Mouse (Mus musculus) intestine, embryonic 16.5 days (tissue): ENCODE data around the gene Pdhx. TPM values are rescaled to one million over a fixed set of nuclear protein-coding genes. Genes with fewer than 3 reads are reported as not detected.

Experiments
- ATAC-seq: fragments of 200-750 bp; cut with Nextera tagmentation; 2 replicates; pipeline ENCODE4 v1.8.0; 2017; ENCODE audit warnings: moderate TSS enrichment, moderate library complexity
- H3K27ac ChIP-seq: fragments of 300-500 bp; sonication (generic); 2 replicates; pipeline ENCODE4 v1.5.1; 2014; ENCODE audit warnings: mild to moderate bottlenecking, low read length
- H3K27me3 ChIP-seq: fragments of 300-500 bp; sonication (generic); replicated peaks from 2 replicates; pipeline ENCODE4 v1.6.1; 2014; ENCODE audit warnings: low read length, control low read depth, mixed read lengths; ENCODE audit not compliant: control insufficient read depth, insufficient read depth
- H3K36me3 ChIP-seq: fragments of 300-500 bp; sonication (generic); 2 replicates; pipeline ENCODE4 v1.6.1; 2014; ENCODE audit warnings: low read length, control low read depth; ENCODE audit not compliant: control insufficient read depth, insufficient read depth
- H3K4me1 ChIP-seq: fragments of 300-500 bp; sonication (generic); 2 replicates; pipeline ENCODE4 v1.6.1; 2014; ENCODE audit warnings: low read length, control low read depth, mixed read lengths; ENCODE audit not compliant: control insufficient read depth, insufficient read depth
- H3K4me2 ChIP-seq: fragments of 300-500 bp; sonication (generic); 2 replicates; pipeline ENCODE4 v1.6.1; 2014; ENCODE audit warnings: low read depth, low read length, control low read depth
- H3K4me3 ChIP-seq: fragments of 300-500 bp; sonication (generic); 2 replicates; pipeline ENCODE4 v1.5.1; 2014; ENCODE audit warnings: mild to moderate bottlenecking, low read length
- H3K9ac ChIP-seq: fragments of 300-500 bp; sonication (generic); 2 replicates; pipeline ENCODE4 v1.6.1; 2014; ENCODE audit warnings: low read depth, low read length
- H3K9me3 ChIP-seq: fragments of 300-500 bp; sonication (generic); 2 replicates; pipeline ENCODE4 v1.6.1; 2016; ENCODE audit warnings: low read length, control low read depth; ENCODE audit not compliant: control insufficient read depth
- WGBS: fragments of 180-500 bp; shearing (Covaris S2); extraction: QIAGEN DNeasy Blood & Tissue Kit; methylation state at CpG from one replicate; pipeline ENCODE4 v1.1.7; 2014; 5-methylcytosine and 5-hydroxymethylcytosine counted together
- polyA plus RNA-seq: library from polyadenylated mRNA; unstranded; fragments of >200 nt; fragmentation: Nextera tagmentation; extraction: Ambion mirVana; gene quantifications from 2 replicates; pipeline ENCODE4 v1.2.1, GENCODE M21; 2015

Pdhx gene
- polyA plus RNA-seq, 1 experiment from 2014 or later, result 37.7 TPM

GRCm38 (mm10) chr2:102998356-102998755 lies 75.0 kb downstream of the Pdhx start:
- no peaks in the 10 kb centered on the region for H3K36me3 ChIP-seq
- no peaks in the 10 kb centered on the region for H3K9me3 ChIP-seq
- no peak overlapping the region for H3K4me2 ChIP-seq
- H3K27me3 ChIP-seq, result no peaks in the 10 kb centered on the region
- 24% methylated on average over 5 of the region's 5 CpGs for WGBS
- no peaks in the 10 kb centered on the region for H3K4me1 ChIP-seq
- ATAC-seq, result no peak
- H3K27ac ChIP-seq, result no peak overlapping the region
- no peak overlapping the region for H3K9ac ChIP-seq
- H3K4me3 ChIP-seq, result no peak overlapping the region

GRCm38 (mm10) chr2:102997874-102998273 lies 75.4 kb downstream of the Pdhx start:
- Histone ChIP-seq H3K27ac (no peak overlapping the region), H3K27me3 (no peaks in the 10 kb centered on the region), H3K9ac (no peak overlapping the region), H3K4me1 (no peaks in the 10 kb centered on the region), H3K4me2 (no peak overlapping the region), H3K9me3 (no peaks in the 10 kb centered on the region), H3K4me3 (no peak overlapping the region), H3K36me3 (no peaks in the 10 kb centered on the region)
- WGBS, result 52% methylated on average over 1 of the region's 1 CpGs
- ATAC-seq, result no peak

- H3K27me3 ChIP-seq, result no peaks in the 10 kb centered on the region
- no peak overlapping the region for H3K27ac ChIP-seq
- no peaks in the 10 kb centered on the region for H3K9me3 ChIP-seq
- 85% methylated on average over 3 of the region's 3 CpGs for WGBS
- no peaks in the 10 kb centered on the region for H3K36me3 ChIP-seq
- H3K4me2 ChIP-seq, result no peak overlapping the region
- H3K4me3 ChIP-seq, result no peak overlapping the region
- H3K4me1 ChIP-seq, result 0 out of 2 replicates have a peak, but pooled peaks cover 2% of the 10 kb centered on the region
- ATAC-seq, result no peak
- no peak overlapping the region for H3K9ac ChIP-seq
Measured at GRCm38 (mm10) chr2:102993841-102994607, 79.3 kb downstream of the Pdhx start.

GRCm38 (mm10) chr2:102992405-102992804 lies 80.9 kb downstream of the Pdhx start:
- no peaks in the 10 kb centered on the region for H3K27me3 ChIP-seq
- ATAC-seq, result no peak
- no peak overlapping the region for H3K9ac ChIP-seq
- 0 out of 2 replicates have a peak, but pooled peaks cover 2% of the 10 kb centered on the region for H3K4me1 ChIP-seq
- WGBS, result 84% methylated on average over 6 of the region's 6 CpGs
- no peak overlapping the region for H3K4me2 ChIP-seq
- H3K9me3 ChIP-seq, result no peaks in the 10 kb centered on the region
- no peak overlapping the region for H3K27ac ChIP-seq
- H3K36me3 ChIP-seq, result no peaks in the 10 kb centered on the region
- no peak overlapping the region for H3K4me3 ChIP-seq

GRCm38 (mm10) chr2:102990301-102990702 lies 83.0 kb downstream of the Pdhx start:
- no peak overlapping the region for H3K4me3 ChIP-seq
- ATAC-seq, result no peak
- H3K27ac ChIP-seq, result no peak overlapping the region
- no peaks in the 10 kb centered on the region for H3K36me3 ChIP-seq
- no peaks in the 10 kb centered on the region for H3K27me3 ChIP-seq
- WGBS, result 45% methylated on average over 2 of the region's 2 CpGs
- H3K9ac ChIP-seq, result no peak overlapping the region
- no peaks in the 10 kb centered on the region for H3K9me3 ChIP-seq
- H3K4me2 ChIP-seq, result no peak overlapping the region
- 0 out of 2 replicates have a peak, but pooled peaks cover 2% of the 10 kb centered on the region for H3K4me1 ChIP-seq

GRCm38 (mm10) chr2:102989446-102989845 lies 83.9 kb downstream of the Pdhx start:
- H3K4me1 ChIP-seq, result 0 out of 2 replicates have a peak, but pooled peaks cover 2% of the 10 kb centered on the region
- H3K27ac ChIP-seq, result peak overlapping the region; percentile 18; the same call in 1 of the 2 replicates
- no peaks in the 10 kb centered on the region for H3K9me3 ChIP-seq

GRCm38 (mm10) chr2:102987708-102988010 lies 85.7 kb downstream of the Pdhx start:
- H3K4me3 ChIP-seq, result no peak overlapping the region
- H3K9ac ChIP-seq, result no peak overlapping the region
- H3K27ac ChIP-seq, result no peak overlapping the region
- no peaks in the 10 kb centered on the region for H3K27me3 ChIP-seq
- H3K4me2 ChIP-seq, result no peak overlapping the region
- 0 out of 2 replicates have a peak, but pooled peaks cover 2% of the 10 kb centered on the region for H3K4me1 ChIP-seq
- H3K36me3 ChIP-seq, result no peaks in the 10 kb centered on the region
- H3K9me3 ChIP-seq, result no peaks in the 10 kb centered on the region
- WGBS, result 93% methylated on average over 4 of the region's 4 CpGs
- ATAC-seq, result no peak

More at GRCm38 (mm10) chr2:102989446-102989845, 83.9 kb downstream of the Pdhx start:
- Histone ChIP-seq H3K27me3 (no peaks in the 10 kb centered on the region), H3K4me2 (no peak overlapping the region), H3K9ac (no peak overlapping the region), H3K4me3 (no peak overlapping the region), H3K36me3 (no peaks in the 10 kb centered on the region)
- WGBS, result 94% methylated on average over 1 of the region's 1 CpGs
- no peak for ATAC-seq

GRCm38 (mm10) chr2:102986964-102987707 lies 86.2 kb downstream of the Pdhx start:
- H3K4me1 ChIP-seq, result 0 out of 2 replicates have a peak, but pooled peaks cover 2% of the 10 kb centered on the region
- H3K36me3 ChIP-seq, result no peaks in the 10 kb centered on the region
- no peak overlapping the region for H3K4me3 ChIP-seq
- H3K27ac ChIP-seq, result no peak overlapping the region
- H3K9ac ChIP-seq, result no peak overlapping the region
- 78% methylated on average over 6 of the region's 6 CpGs for WGBS
- no peaks in the 10 kb centered on the region for H3K9me3 ChIP-seq
- ATAC-seq, result no peak
- no peak overlapping the region for H3K4me2 ChIP-seq
- H3K27me3 ChIP-seq, result no peaks in the 10 kb centered on the region

GRCm38 (mm10) chr2:102986424-102986823 lies 86.9 kb downstream of the Pdhx start:
- 0 out of 2 replicates have a peak, but pooled peaks cover 2% of the 10 kb centered on the region for H3K4me1 ChIP-seq
- H3K9ac ChIP-seq, result no peak overlapping the region
- no peaks in the 10 kb centered on the region for H3K27me3 ChIP-seq
- ATAC-seq, result no peak
- WGBS, result 63% methylated on average over 3 of the region's 3 CpGs
- H3K4me2 ChIP-seq, result no peak overlapping the region
- H3K27ac ChIP-seq, result no peak overlapping the region
- no peaks in the 10 kb centered on the region for H3K36me3 ChIP-seq
- H3K4me3 ChIP-seq, result no peak overlapping the region
- no peaks in the 10 kb centered on the region for H3K9me3 ChIP-seq
